Mouse (Mus musculus): Measurements from ENCODE around the gene Cyp2b13.
"Not testable (repeated sequence)": the region's sequence is repeated elsewhere in the genome, so short reads cannot be mapped to it uniquely, and the experiment has no call there.

Cyp2b13 gene

GRCm38 (mm10) chr7:26061197-26061596 is at the start of gene Cyp2b13:
TSS of gene Cyp2b13 (plus strand) at chr7:26061497.
- in situ Hi-C loops (cut with MboI, MseI) = not testable (repeated sequence)

- in situ Hi-C loops (cut with MboI, MseI) = not testable (repeated sequence)
These were observed 41.4 kb upstream of the Cyp2b13 start for GRCm38 (mm10) chr7:26019814-26020332.

- in situ Hi-C loops (cut with MboI, MseI) = loop anchor here in 1 of 2 experiments (10.0 kb wide), 1 partner anchor 120 kb away; the partner anchor contains the start of gene Cyp2b9
These were observed 6.2 kb upstream of the Cyp2b13 start for GRCm38 (mm10) chr7:26054885-26055630.

- in situ Hi-C loops (cut with MboI, MseI) = loop anchor here (5.0 kb wide), 2 partner anchors 71 to 111 kb away; no protein-coding TSS in a partner anchor
These were observed 10.4 kb downstream of the Cyp2b13 start for GRCm38 (mm10) chr7:26071677-26072076.

GRCm38 (mm10) chr7:26082595-26082994 is 21.3 kb downstream of the Cyp2b13 start:
- in situ Hi-C loops (cut with MboI, MseI) = loop anchor here in 1 of 2 experiments (10.0 kb wide), 1 partner anchor 1738 kb away; the partner anchor contains the start of gene Lypd5

- in situ Hi-C loops (cut with MboI, MseI) = loop anchor here in 1 of 2 experiments (5.0 to 10.0 kb wide), 2 partner anchors 100 to 1743 kb away; partner anchors contain the start of gene Lypd5
These were observed 26.1 kb downstream of the Cyp2b13 start for GRCm38 (mm10) chr7:26087391-26087790.

GRCm38 (mm10) chr7:26088578-26088977 is 27.3 kb downstream of the Cyp2b13 start:
- in situ Hi-C loops (cut with MboI, MseI) = loop anchor here in 1 of 2 experiments (5.0 to 10.0 kb wide), 2 partner anchors 101 to 1744 kb away; partner anchors contain the start of gene Lypd5

GRCm38 (mm10) chr7:26139623-26140022 is 78.3 kb downstream of the Cyp2b13 start:
- in situ Hi-C loops (cut with MboI, MseI) = loop anchor here in 1 of 2 experiments (5.0 kb wide), 1 partner anchor 67 kb away; no protein-coding TSS in a partner anchor

- in situ Hi-C loops (cut with MboI, MseI) = loop anchor here in 1 of 2 experiments (5.0 kb wide), 1 partner anchor 71 kb away; no protein-coding TSS in a partner anchor
These were observed 82.4 kb downstream of the Cyp2b13 start for GRCm38 (mm10) chr7:26143657-26144056.

All from T-helper 17 cell (primary cell).